Mouse (Mus musculus) heart, postnatal 0 days (tissue): ENCODE results near the gene Lta.
"Not testable (repeated sequence)": the region's sequence is repeated elsewhere in the genome, so short reads cannot be mapped to it uniquely, and the experiment has no call there.

ENCODE experiments used
- CTCF ChIP-seq: IDR thresholded peaks from 2 replicates; pipeline ENCODE4 v1.5.1; 2016; ENCODE audit warnings: antibody characterized with exemption, control low read depth, low read depth
- EP300 ChIP-seq: IDR thresholded peaks from 2 replicates; pipeline ENCODE4 v1.6.1; 2016; ENCODE audit warnings: antibody characterized with exemption, low read depth

- TF ChIP-seq CTCF, EP300: not testable (repeated sequence)
Observed at GRCm38 (mm10) chr17:35234090-35234489, 28.9 kb upstream of the Lta start.
